Mouse (Mus musculus): ENCODE results near the gene Map3k7. TPM values are rescaled to one million over a fixed set of nuclear protein-coding genes. Genes with fewer than 3 reads are reported as not detected.

The Map3k7 gene
- polyA plus RNA-seq (2012; rRNA removed): 26.1 and 29.7 TPM in 2 replicates

DNA sequence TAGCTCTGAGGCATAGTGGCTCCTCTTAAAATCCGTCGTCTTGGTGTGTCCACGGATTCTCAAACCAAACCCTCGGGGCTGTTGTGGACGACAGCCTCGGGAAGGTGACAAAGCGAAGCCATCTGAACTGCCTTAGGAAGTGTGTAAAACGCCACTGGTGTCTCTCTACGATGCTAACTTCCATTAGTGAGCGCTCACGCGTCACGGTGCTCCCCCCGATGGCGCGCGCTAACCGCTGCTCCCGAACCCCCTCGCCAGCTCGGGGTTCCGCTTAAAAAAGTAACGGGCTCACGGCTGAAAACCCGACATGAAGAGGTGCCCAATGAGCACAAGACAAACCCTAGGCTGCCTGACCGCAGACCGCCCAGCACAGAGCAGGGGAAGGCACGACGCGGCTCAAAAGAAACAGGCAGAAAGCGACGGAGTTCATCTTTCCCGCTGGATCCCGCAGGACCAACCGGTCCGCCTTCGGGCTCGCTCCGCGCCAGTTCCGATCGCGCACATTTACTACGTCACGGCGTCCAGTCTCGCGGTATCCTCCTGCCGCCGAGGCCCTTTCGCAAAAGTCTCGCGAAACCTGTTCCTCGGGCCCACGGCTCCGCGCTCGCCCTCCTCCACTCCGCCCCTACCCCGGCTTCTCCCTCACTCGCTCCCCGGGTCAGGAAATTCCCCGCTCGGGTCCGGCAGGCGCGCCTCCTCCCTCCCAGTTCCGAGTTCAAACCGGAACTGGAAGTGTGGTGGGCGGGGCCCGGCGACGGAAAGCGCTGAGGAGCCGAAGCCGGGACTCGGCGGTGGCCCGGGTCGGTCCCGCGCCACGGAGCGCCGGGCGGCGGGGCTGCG, at the start of gene Map3k7:
Map3k7 (plus strand) TSS at position 744 of the 840 bp plus-strand sequence.

All from colon, adult 2 months (tissue).